Mouse (Mus musculus) adrenal gland, adult 2 months (tissue): ENCODE measurements around the gene Slc4a11. TPM values are rescaled to one million over a fixed set of nuclear protein-coding genes. Genes with fewer than 3 reads are reported as not detected.
"Not testable (repeated sequence)": the region's sequence is repeated elsewhere in the genome, so short reads cannot be mapped to it uniquely, and the experiment has no call there.

Source experiments
- DNase-seq: peaks from one replicate; pipeline ENCODE4 v3.0.0; 2021
- polyA plus RNA-seq: library from polyadenylated mRNA; depleted of rRNA; stranded (reverse); fragments of >200 nt; gene quantifications from 2 replicates; pipeline ENCODE4 v1.2.3, GENCODE M21; 2012
- total RNA-seq, 2 experiments: library from RNA; stranded (reverse); gene quantifications; 2 replicates each; pipeline ENCODE4 v1.2.3; 2021

Slc4a11 gene
- total and polyA plus RNA-seq, 3 experiments: 3.5 to 4.1 (median 4.0) TPM

DNA sequence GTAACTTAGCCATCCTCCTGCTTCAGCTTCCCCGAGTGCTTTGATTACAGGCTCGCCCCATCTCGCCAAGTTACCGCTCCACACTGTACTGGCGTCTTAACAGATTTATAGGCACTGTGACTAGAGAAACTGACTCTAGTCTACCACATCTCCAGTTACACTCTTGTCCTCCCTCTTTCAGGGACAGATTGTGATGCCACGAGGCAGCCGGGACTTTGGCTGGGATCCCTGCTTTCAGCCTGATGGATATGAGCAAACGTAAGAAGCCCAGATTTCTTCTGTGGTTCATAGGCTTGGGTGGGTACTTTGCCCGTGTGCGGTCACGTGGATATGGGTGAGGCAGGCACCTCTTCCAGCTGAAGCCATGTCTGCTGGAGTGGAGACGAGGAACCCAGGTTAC is 18.2 kb downstream of the Slc4a11 start:
- no peak for DNase-seq

- peak; percentile 54 for DNase-seq
Observed at GRCm38 (mm10) chr2:130677211-130677610, 20.1 kb downstream of the Slc4a11 start.

DNA sequence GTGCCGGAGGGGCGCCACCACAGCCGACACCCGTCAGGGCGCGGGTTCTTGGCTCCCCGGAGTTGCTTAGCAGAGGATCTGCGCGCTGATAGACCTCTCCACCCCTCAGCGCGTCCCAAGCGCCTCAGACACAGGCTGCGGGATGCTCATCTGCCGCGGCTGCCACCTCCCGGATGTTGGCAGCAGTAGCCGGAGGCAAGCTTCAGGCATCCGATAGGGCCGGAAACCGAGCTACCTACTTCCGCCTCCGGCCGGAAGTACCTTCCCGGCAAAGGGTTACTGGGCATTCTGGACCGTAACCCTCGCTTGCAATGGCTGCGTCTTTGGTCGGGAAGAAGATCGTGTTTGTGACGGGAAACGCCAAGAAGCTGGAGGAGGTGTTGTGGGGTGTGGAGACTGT is 29.8 kb downstream of the Slc4a11 start, which contains the start of gene Itpa:
Itpa (plus strand) TSS at position 52 of the 400 bp plus-strand sequence.
- peak; percentile 91 for DNase-seq

DNA sequence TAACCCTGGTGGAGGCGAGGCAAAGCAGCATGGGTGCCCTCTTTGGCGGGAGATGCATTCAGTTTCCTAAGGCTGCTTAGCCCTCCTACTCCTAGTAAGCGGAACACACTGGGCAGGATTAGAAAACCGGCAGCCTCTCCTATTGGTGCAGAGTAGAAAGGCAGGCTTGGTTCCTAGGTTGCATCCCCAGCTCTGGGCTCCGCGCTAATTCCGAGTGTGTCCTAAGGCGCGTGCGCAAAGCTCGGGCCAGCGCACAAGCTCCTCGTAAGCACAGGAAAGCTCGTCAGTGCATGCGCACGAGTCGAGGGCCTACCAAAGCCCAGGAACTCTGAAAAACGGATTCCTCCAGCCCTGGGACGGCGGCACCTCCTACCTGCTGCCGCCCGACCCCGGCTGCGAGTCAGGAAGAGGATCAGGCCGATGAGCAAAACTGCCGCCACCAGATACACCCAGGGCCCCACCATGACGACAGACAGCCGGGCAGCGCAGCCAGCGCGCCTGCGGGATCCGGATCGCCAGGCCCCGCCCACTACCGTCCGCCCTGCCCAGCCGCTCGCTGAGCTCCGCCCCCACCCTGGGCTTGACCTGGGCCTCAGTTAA is 33.1 kb downstream of the Slc4a11 start, which contains the start of gene Ddrgk1:
Ddrgk1 (minus strand) TSS at position 558 of the 600 bp plus-strand sequence.
- peak; percentile 96 for DNase-seq

DNA sequence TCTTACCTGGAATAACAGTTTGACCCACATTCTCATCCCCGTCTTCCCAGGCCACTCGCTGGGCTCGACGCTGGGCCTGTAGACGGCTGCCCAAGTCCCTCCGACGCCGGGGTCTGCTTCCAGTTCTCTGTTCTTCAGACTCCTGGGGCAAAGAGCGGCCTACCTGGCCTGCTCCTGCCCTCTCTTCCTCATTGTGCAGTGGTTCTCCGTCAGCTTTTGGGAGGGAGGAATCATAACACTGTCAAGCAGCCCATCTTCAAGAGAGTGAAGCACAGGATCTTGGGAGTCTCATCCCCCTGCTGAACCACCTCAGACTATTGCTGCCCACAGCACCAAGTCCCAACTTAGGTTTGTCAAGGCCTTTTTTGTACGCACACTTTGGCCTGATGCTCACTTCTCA is 34.0 kb downstream of the Slc4a11 start:
- no peak for DNase-seq

GRCm38 (mm10) chr2:130658530-130658929 is 38.8 kb downstream of the Slc4a11 start:
- no peak for DNase-seq

DNA sequence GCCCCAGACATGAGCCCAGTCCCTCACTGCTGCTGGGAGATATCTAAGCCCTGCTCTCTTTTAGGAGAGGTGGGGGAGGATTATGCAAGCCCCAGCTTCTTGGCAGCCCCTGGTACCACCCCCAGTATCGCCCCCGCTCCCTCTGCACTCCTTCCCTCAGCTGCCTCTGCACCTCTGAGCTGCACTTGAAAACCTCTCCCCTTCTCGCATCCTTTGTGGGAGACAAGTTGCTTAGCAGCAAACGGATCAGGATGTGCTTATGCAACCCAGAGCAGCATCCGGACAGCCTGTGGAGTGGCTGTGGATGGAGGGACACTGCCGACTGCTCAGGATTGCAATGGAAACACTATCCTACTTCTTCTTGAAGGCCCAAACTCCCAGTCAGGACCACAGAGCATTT is 39.8 kb downstream of the Slc4a11 start:
- no peak for DNase-seq

DNA sequence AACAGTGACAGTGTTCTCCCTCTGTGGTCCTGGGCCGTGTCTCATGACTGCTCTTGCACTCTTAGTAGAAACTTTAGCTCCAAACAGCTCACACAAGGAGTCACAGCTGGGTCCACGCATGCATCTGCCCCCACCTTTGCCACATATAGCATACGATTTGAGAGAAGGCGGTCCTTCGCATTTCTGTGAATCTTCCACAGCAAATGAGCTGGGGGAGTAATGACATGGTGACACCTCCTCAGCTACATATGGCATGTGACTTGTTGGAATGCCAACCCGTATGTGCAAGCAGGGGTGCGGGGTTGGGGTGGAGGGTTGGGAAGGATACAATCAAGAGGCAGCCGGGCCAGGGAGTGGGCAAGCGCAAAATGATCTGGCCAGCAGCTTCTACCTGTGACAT is 40.8 kb downstream of the Slc4a11 start:
- no peak for DNase-seq

DNA sequence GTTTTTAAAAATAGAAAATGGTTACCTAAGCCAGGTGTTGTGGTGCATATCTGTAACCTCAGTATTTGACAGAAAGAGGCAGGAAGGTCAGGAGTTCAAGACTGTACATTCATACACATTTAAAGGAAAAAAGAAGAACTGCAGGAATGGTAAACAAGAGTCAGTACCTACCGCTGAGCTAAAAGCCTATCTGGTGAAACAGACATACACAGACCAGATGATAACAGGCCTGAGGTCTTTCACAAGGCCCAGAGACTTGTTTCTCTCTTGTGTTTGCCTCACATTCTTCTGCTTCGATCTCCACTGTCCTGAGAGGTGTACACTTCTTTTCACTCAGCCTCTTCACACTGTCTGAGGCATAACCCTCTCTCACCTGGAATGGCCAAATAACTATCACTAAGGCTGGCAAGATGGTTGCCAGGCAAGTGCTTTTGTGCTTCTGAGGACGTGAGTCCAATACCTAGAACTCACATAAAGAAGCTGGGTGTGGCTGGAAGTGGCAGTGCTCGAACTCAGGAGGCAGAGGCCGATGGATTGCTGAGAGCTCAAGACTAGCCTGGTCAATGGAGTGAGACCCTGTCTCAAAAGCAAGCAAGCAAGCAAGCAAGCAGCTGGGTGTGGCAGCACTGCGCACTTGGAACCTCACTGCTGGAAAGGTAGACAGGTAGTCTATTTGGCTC is 41.5 kb downstream of the Slc4a11 start:
- DNase-seq: no peak

DNA sequence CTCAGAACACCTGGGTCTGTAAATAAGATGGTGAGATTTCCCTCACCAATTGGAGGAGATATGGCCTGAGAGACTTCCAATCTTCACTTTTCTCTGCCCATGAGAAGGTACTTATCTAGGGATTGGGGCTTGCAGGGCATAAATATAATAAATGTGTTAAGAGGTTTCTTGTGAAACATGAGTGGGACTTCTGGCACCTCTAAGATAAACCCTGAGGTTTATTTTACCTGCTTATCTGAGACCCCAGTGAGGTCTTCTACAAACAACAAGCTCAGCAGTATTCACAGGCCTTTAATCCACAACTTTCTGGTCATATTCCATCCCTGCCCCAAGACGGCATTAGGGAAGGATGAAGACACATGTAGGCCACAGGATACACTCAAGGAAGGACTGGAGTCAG is 43.6 kb downstream of the Slc4a11 start:
- DNase-seq: no peak

DNA sequence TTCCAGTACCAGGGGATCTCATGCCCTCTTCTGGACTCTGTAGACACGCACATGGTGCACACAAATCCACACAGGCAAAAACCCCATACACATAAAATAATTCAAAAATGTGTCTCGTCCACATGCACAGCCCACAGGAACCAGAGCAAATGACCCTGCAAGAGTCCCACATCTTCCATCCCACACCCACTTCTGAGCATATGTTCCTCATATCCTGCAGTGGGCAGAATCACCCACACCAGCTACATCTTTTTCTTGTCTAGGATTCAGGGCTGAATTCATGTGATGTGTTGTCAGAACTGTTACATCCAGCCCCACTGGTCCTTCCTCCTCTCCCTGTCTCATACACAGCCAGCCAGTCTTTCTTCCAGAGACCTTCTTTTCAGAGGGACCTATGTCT is 44.0 kb downstream of the Slc4a11 start:
- DNase-seq: no peak

DNA sequence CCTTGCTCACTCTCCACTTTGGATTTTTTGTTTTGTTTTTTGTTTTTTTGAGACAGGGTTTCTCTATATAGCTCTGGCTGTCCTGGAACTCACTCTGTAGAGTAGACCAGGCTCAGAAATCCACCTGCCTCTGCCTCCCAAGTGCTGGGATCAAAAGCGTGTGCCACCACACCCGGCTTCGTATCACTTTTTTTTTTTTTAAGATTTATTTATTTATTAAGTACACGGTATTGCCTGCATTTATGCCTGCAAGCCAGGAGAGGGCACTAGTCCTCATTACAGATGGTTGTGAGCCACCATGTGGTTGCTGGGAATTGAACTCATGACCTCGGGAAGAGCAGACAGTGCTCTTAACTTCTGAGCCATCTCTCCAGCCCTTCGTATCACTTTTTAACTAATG is 48.3 kb downstream of the Slc4a11 start:
- not testable (repeated sequence) for DNase-seq

GRCm38 (mm10) chr2:130645198-130645597 is 52.1 kb downstream of the Slc4a11 start:
- DNase-seq: no peak

- peak; percentile 98 for DNase-seq
Observed at GRCm38 (mm10) chr2:130642684-130643369, 54.5 kb downstream of the Slc4a11 start, which contains the start of gene Lzts3. Lzts3 (minus strand) TSS chr2:130642803.

GRCm38 (mm10) chr2:130642197-130642660 is 55.1 kb downstream of the Slc4a11 start:
- no peak for DNase-seq

- DNase-seq: no peak
Observed at GRCm38 (mm10) chr2:130641351-130642025, 55.8 kb downstream of the Slc4a11 start.

- no peak for DNase-seq
Observed at GRCm38 (mm10) chr2:130639276-130639675, 58.0 kb downstream of the Slc4a11 start.

GRCm38 (mm10) chr2:130638101-130638611 is 59.2 kb downstream of the Slc4a11 start:
- DNase-seq: peak; percentile 66

- no peak for DNase-seq
Observed at GRCm38 (mm10) chr2:130635847-130636246, 61.5 kb downstream of the Slc4a11 start.

DNA sequence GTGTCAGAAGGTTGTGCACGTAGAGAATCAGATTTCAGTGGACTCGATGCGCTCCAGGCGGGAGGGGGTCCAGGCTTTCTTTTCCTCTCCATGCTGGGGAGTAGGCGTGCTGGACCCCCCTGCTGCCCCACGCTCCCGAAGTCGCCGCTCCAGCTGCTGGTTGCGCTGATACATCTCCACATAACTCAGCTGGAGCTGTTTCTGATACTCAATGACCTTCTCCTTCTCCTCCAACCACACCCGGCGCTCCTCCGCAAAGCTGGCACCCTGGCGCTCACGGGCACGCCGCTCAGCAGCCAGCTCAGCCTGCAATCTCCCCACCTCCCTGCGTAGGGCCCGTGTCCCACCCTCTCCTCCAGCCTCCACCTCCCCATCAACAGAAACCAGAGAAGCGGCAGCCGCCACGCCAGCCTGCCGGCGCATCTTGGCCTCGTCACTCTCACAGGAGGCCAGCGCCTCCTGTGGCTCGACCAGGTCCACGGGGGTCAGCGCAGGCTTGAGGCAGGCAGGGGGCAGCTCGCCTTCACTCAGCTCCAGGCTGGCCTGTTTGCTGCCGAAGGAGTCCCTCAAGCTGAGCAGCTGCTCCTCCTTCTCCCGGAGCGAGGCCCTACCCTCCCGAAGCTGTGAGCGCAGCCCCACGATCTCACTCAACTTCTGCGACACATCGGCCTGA is 62.4 kb downstream of the Slc4a11 start:
- DNase-seq: peak; percentile 33
